Mouse (Mus musculus) monocyte, adult 5-6 weeks (primary cell): ENCODE measurements around the gene Inpp4a. TPM values are rescaled to one million over a fixed set of nuclear protein-coding genes. Genes with fewer than 3 reads are reported as not detected.
A peak's percentile ranks its signal among the peaks of the same experiment; 100 is the strongest.

Experiments
- ATAC-seq: fragments of 153-309, 156-312 bp; replicated peaks from 2 replicates; pipeline ENCODE4 v1.8.0; 2017; ENCODE audit warnings: mild to moderate bottlenecking; ENCODE audit not compliant: low TSS enrichment, insufficient number of reproducible peaks, severe bottlenecking, poor library complexity, low FRiP score
- total RNA-seq: library from RNA; stranded (forward); fragments of 200-1000, 200-491, 200-594 nt; gene quantifications from 3 replicates; pipeline ENCODE4 v1.2.3, GENCODE M21; 2017

The Inpp4a gene
- total RNA-seq, 1 experiment from 2014 or later: 17.4 TPM

- ATAC-seq: no peak
These were observed 18.1 kb downstream of the Inpp4a start for GRCm38 (mm10) chr1:37317644-37318285.

GRCm38 (mm10) chr1:37318558-37318957 lies 18.9 kb downstream of the Inpp4a start:
- ATAC-seq: no peak

- peak; percentile 78 for ATAC-seq
These were observed 23.0 kb downstream of the Inpp4a start for GRCm38 (mm10) chr1:37322690-37323089.

- ATAC-seq: no peak
These were observed 23.5 kb downstream of the Inpp4a start for GRCm38 (mm10) chr1:37323208-37323607.

- ATAC-seq: no peak
These were observed 24.9 kb downstream of the Inpp4a start for GRCm38 (mm10) chr1:37324569-37324968.

- ATAC-seq: no peak; the same call in 1 of the 2 replicates
These were observed 27.6 kb downstream of the Inpp4a start for GRCm38 (mm10) chr1:37327311-37327710.

GRCm38 (mm10) chr1:37329132-37329531 lies 29.5 kb downstream of the Inpp4a start:
- no peak for ATAC-seq

GRCm38 (mm10) chr1:37329831-37330230 lies 30.2 kb downstream of the Inpp4a start:
- no peak for ATAC-seq

GRCm38 (mm10) chr1:37332756-37333155 lies 33.1 kb downstream of the Inpp4a start:
- no peak; the same call in 1 of the 2 replicates for ATAC-seq

- no peak for ATAC-seq
These were observed 34.2 kb downstream of the Inpp4a start for GRCm38 (mm10) chr1:37333741-37334440.

- ATAC-seq: no peak
These were observed 36.4 kb downstream of the Inpp4a start for GRCm38 (mm10) chr1:37336022-37336421.

GRCm38 (mm10) chr1:37336794-37337193 lies 37.1 kb downstream of the Inpp4a start:
- ATAC-seq: no peak

GRCm38 (mm10) chr1:37337273-37337672 lies 37.6 kb downstream of the Inpp4a start:
- no peak for ATAC-seq

- no peak for ATAC-seq
These were observed 39.5 kb downstream of the Inpp4a start for GRCm38 (mm10) chr1:37339144-37339543.

- ATAC-seq: no peak
These were observed 41.7 kb downstream of the Inpp4a start for GRCm38 (mm10) chr1:37341347-37341746.

GRCm38 (mm10) chr1:37341914-37342313 lies 42.2 kb downstream of the Inpp4a start:
- no peak for ATAC-seq

GRCm38 (mm10) chr1:37342524-37342923 lies 42.9 kb downstream of the Inpp4a start:
- ATAC-seq: no peak

- no peak for ATAC-seq
These were observed 43.6 kb downstream of the Inpp4a start for GRCm38 (mm10) chr1:37343265-37343664.

- ATAC-seq: peak; percentile 80
These were observed 44.7 kb downstream of the Inpp4a start for GRCm38 (mm10) chr1:37344223-37344916.
